Mouse (Mus musculus): Measurements from ENCODE around the gene Ceacam11.
"Not testable (repeated sequence)": the region's sequence is repeated elsewhere in the genome, so short reads cannot be mapped to it uniquely, and the experiment has no call there.

The Ceacam11 gene

DNA sequence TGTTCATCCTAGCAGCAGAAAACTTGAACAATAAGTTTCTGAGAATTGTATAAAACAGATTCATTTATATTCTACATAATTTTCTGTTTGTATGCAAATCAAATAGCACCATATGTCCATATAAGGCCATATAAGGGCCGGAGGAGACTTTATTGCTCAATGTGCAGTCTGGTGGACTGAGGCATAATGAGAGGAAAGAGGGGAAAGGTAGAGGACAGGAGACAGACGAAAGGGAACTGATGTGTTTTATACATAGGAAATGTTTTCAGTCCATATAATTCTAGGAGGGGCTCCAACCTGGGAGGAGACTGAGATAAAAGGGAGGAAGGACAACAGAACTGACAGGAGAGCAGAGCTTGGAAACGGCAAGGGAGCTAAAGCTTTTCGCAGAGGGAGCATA lies at the start of gene Ceacam11:
Gene Ceacam11, plus strand, starts transcription at position 301 of the 400 bp plus-strand sequence.
- DNase-seq: no peak

DNA sequence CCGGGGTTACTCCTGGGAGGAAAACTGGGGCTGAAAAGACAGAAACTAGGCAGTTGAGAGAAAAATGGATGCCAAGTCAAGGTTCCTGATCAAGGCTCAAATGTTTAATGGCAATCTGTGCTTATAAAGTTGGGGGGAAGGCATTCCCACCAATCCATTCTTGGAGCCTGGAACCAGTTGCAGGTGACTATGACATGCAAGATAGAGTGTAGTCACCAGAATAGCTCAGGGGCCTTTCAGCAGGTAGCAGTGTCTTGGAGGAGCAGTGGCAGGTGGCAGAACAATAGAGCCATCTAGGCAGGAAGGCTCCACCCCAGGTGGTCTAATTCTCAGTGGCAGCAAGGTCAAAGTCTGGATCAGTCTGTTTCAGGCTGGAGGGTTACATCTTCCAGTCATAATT lies 29.2 kb downstream of the Ceacam11 start:
- DNase-seq: not testable (repeated sequence)

DNA sequence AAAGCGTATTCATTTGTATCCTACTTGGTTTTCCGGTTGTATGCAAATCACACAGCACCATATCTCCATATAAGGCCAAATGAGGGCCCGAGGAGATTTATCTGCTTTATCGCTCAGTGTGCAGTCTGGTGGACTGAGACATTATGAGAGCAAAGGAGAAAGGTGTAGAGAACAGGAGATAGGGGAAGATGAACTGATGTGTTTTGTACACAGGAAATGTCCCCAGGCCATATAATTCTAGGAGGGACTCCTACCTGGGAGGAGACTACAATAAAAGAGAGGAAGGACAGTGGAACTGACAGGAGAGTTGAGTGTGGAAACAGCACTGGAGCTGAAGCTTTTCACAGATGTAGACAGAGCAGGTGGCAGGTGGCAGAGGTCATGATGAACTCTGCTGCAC lies 37.7 kb downstream of the Ceacam11 start, which contains the start of gene Ceacam13:
Gene Ceacam13, plus strand, starts transcription at position 301 of the 400 bp plus-strand sequence.
- no peak for DNase-seq

Data from lung, postnatal 36 days (tissue).